In the genomic region with DNA sequence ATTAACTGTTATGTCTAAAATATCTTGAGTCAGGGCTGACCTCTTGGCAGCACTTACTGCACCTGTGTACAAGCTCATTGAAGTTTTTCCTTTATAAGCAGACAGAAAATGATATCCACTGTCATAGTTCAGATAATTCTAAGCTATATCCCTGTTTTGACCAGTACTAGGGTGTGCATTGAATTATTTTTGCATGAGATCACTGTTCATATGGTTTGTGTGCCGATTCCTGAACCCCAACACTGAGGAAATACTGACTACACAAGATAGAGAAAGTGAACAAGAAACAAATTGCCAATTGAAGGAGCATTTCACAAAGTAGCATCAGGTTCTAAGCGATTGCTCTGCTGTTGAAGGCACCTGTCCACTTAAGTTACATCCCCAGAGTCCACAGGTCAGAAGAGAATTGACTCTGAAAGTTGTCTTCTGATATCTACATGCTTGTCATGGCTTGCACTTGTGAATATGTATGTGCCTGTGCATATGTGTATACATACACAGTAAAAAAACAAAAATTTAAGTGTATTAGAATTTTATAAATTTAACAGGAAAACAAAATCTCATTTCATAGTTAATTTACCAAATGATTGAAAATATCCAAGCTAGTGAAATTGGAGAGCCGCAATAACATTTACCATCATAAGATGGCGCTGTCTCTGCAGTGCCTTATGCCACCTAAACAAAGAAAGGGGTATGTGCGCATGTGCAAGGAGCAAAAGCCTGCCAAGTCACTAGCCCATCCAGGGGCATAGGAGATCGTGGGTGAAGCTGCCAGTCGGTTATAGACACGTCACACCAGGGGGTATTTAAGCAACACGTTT, we compare ENCODE assay signal across 8 mouse cellular contexts. TPM values are rescaled to one million over a fixed set of nuclear protein-coding genes. Genes with fewer than 3 reads are reported as not detected.
DNase-seq lines count a peak whose midpoint lies in the region; ATAC-seq and TF ChIP-seq lines count a peak whose summit lies in the region.
"Had no signal": no experiment of that assay in that cellular context is flagged by ENCODE, and none has a peak within 500 bp of the region (broad histone marks: within the 10 kb centered on the region; RNA-seq: fewer than 3 reads in every experiment).

No protein-coding gene starts in this region.

- DNase-seq in A20 (ENCODE audit: low read depth, low spot score) = peak; percentile 91
- peak; percentile 17 for DNase-seq in MEL (ENCODE audit: low read depth, low spot score)
- peak; percentile 77 for DNase-seq in embryonic facial prominence, embryonic 10.5 days (ENCODE audit: low spot score)
- peak; percentile 30 for DNase-seq in left cerebral cortex, adult 11 months (ENCODE audit: low spot score)
- DNase-seq in lung, postnatal 36 days = peak; percentile 60
- DNase-seq in right cerebral cortex, postnatal 10 days (ENCODE audit: low spot score in 2 of 2) = peak; percentile 60 to 64

- no peaks in the 10 kb centered on the region for H3K27me3 ChIP-seq in MEL (ENCODE audit: control insufficient read depth in 1 of 2, insufficient read depth in 2 of 2, low read length in 2 of 2)
- no peaks in the 10 kb centered on the region for H3K27me3 ChIP-seq in embryonic facial prominence, embryonic 10.5 days (replicated peaks; ENCODE audit: low read depth, poor library complexity, severe bottlenecking)
- H3K27me3 ChIP-seq in hindbrain, embryonic 13.5 days = no peaks in the 10 kb centered on the region

- no peaks in the 10 kb centered on the region for H3K79me2 ChIP-seq in MEL (ENCODE audit: control insufficient read depth, insufficient read depth, low read length, poor library complexity)

- no peaks in the 10 kb centered on the region for H3K36me3 ChIP-seq in MEL (ENCODE audit: control insufficient read depth in 1 of 2, insufficient read depth in 2 of 2, low read length in 2 of 2)
- no peaks in the 10 kb centered on the region for H3K36me3 ChIP-seq in embryonic facial prominence, embryonic 10.5 days (replicated peaks)
- H3K36me3 ChIP-seq in hindbrain, embryonic 13.5 days = no peaks in the 10 kb centered on the region

- TF ChIP-seq RAD21 in MEL (IDR thresholded peaks at IDR 0.05; ENCODE audit: low read depth, low read length) = no peak; the same call in 1 of the 2 replicates

- H3K4me1 ChIP-seq in MEL (ENCODE audit: control insufficient read depth in 1 of 2, insufficient read depth in 2 of 2, low read length in 2 of 2) = no peaks in the 10 kb centered on the region
- no peaks in the 10 kb centered on the region for H3K4me1 ChIP-seq in embryonic facial prominence, embryonic 10.5 days
- no peaks in the 10 kb centered on the region for H3K4me1 ChIP-seq in hindbrain, embryonic 13.5 days (replicated peaks)

- peak in 2 of 3 experiments; percentile 19 to 24; a peak in 2 of 6 replicates for TF ChIP-seq CTCF in MEL (IDR thresholded peaks at IDR 0.05 in 2 of 3, conservative IDR thresholded peaks at IDR 0.05 in 1 of 3; ENCODE audit: control insufficient read depth in 1 of 3, insufficient read depth in 1 of 3, low read depth in 2 of 3, low read length in 3 of 3, poor library complexity in 1 of 3, severe bottlenecking in 1 of 3)

- WGBS in embryonic facial prominence, embryonic 10.5 days = 19% methylated on average over 9 of the region's 9 CpGs
- WGBS in hindbrain, embryonic 13.5 days = 17% methylated on average over 9 of the region's 9 CpGs

- peak overlapping the region; percentile 50 for H3K4me2 ChIP-seq in hindbrain, embryonic 13.5 days

- H3K4me3 ChIP-seq in MEL (ENCODE audit: control insufficient read depth in 1 of 2, insufficient read depth in 1 of 2, low read depth in 2 of 2, low read length in 2 of 2) = no peak overlapping the region
- peak overlapping the region; percentile 44 for H3K4me3 ChIP-seq in embryonic facial prominence, embryonic 10.5 days
- peak overlapping the region; percentile 35 for H3K4me3 ChIP-seq in hindbrain, embryonic 13.5 days

- no peaks in the 10 kb centered on the region for H3K9me3 ChIP-seq in MEL (replicated peaks; ENCODE audit: insufficient read depth, low read length)
- H3K9me3 ChIP-seq in embryonic facial prominence, embryonic 10.5 days = no peaks in the 10 kb centered on the region
- H3K9me3 ChIP-seq in hindbrain, embryonic 13.5 days = no peaks in the 10 kb centered on the region

- peak; percentile 94 for ATAC-seq in hindbrain, embryonic 13.5 days (ENCODE audit: low FRiP score)

- H3K27ac ChIP-seq in MEL (ENCODE audit: control insufficient read depth, low read depth, low read length) = no peak overlapping the region
- peak overlapping the region; percentile 35; the same call in 1 of the 2 replicates for H3K27ac ChIP-seq in embryonic facial prominence, embryonic 10.5 days (replicated peaks)
- no peak overlapping the region for H3K27ac ChIP-seq in hindbrain, embryonic 13.5 days

- TF ChIP-seq EP300 in MEL (IDR thresholded peaks at IDR 0.05; ENCODE audit: low read depth in 1 of 2, low read length in 2 of 2) = no peak

- no peak for TF ChIP-seq POLR2A in MEL (IDR thresholded peaks at IDR 0.05; ENCODE audit: control insufficient read depth in 1 of 2, insufficient read depth in 1 of 2, low read depth in 1 of 2, low read length in 2 of 2, poor library complexity in 1 of 2)

- no peak overlapping the region for H3K9ac ChIP-seq in MEL (ENCODE audit: control insufficient read depth, low read depth, low read length, poor library complexity, severe bottlenecking)
- 0 out of 2 replicates have a peak overlapping the region, but pooled peaks have one; percentile 46 for H3K9ac ChIP-seq in hindbrain, embryonic 13.5 days

TF ChIP-seq in MEL, 35 proteins besides CTCF, POLR2A, EP300 and RAD21:
- TF ChIP-seq KAT2A (conservative IDR thresholded peaks at IDR 0.05; ENCODE audit: low read depth, low read length) (no peak), NRF1 (IDR thresholded peaks at IDR 0.05; ENCODE audit: insufficient read depth, low read depth, low read length, poor library complexity, severe bottlenecking) (peak; percentile 53; the same call in 1 of the 2 replicates)

RNA-seq across cellular contexts. Expression of a gene that starts 21.9 kb away (rescaled TPM):
- not detected in 2 replicates for total RNA-seq in MEL (2012; rRNA removed)
- polyA plus RNA-seq in MEL (2012; ENCODE audit: insufficient read depth in 1 of 2, insufficient read length in 2 of 2, low read depth in 1 of 2, low replicate concordance in 2 of 2, missing spikeins in 1 of 2) = not detected
- not detected in 2 replicates for polyA plus RNA-seq in embryonic facial prominence, embryonic 10.5 days (2016; fragmentation: Nextera tagmentation; extraction: Ambion mirVana)
- 0.38 and 0.45 TPM in 2 replicates for polyA plus RNA-seq in hindbrain, embryonic 13.5 days (2015; fragmentation: Nextera tagmentation; extraction: Ambion mirVana)
- total RNA-seq: layer of hippocampus, adult 18-20 months had no signal

RNA-seq across cellular contexts. Expression of a gene that starts 25.2 kb away (rescaled TPM):
- total RNA-seq in MEL (2012; rRNA removed) = not detected in 2 replicates
- polyA plus RNA-seq in MEL (2012; ENCODE audit: insufficient read depth in 1 of 2, insufficient read length in 2 of 2, low read depth in 1 of 2, low replicate concordance in 2 of 2, missing spikeins in 1 of 2) = not detected
- polyA plus RNA-seq in embryonic facial prominence, embryonic 10.5 days (2016; fragmentation: Nextera tagmentation; extraction: Ambion mirVana) = 0.25 and 0.34 TPM in 2 replicates
- 0.45 and 0.62 TPM in 2 replicates for polyA plus RNA-seq in hindbrain, embryonic 13.5 days (2015; fragmentation: Nextera tagmentation; extraction: Ambion mirVana)

RNA-seq across cellular contexts. Expression of a gene that starts 55.1 kb away (rescaled TPM):
- not detected in 2 replicates for total RNA-seq in MEL (2012; rRNA removed)
- polyA plus RNA-seq in MEL (2012; ENCODE audit: insufficient read depth in 1 of 2, insufficient read length in 2 of 2, low read depth in 1 of 2, low replicate concordance in 2 of 2, missing spikeins in 1 of 2) = not detected
- polyA plus RNA-seq in embryonic facial prominence, embryonic 10.5 days (2016; fragmentation: Nextera tagmentation; extraction: Ambion mirVana) = not detected in 2 replicates
- not detected in 2 replicates for polyA plus RNA-seq in hindbrain, embryonic 13.5 days (2015; fragmentation: Nextera tagmentation; extraction: Ambion mirVana)
- total RNA-seq: layer of hippocampus, adult 18-20 months had no signal

Comparison
In these comparisons a context has a peak if more than half of its experiments do, and no peak if none do; other contexts are left out.
1. DNase-seq: peak in every context shown above with its lines; median percentile 91 in A20; 77 in embryonic facial prominence, embryonic 10.5 days; 62 in right cerebral cortex, postnatal 10 days; 60 in lung, postnatal 36 days; 30 in left cerebral cortex, adult 11 months; 17 in MEL.
2. H3K4me3 ChIP-seq: peak in embryonic facial prominence, embryonic 10.5 days (single experiment) and hindbrain, embryonic 13.5 days (single experiment); none in MEL (0 of 2).